Mouse (Mus musculus): ENCODE measurements around the gene Ap3m1. TPM values are rescaled to one million over a fixed set of nuclear protein-coding genes. Genes with fewer than 3 reads are reported as not detected.
"Not testable (repeated sequence)": the region's sequence is repeated elsewhere in the genome, so short reads cannot be mapped to it uniquely, and the experiment has no call there.

The Ap3m1 gene
- 99.9 and 101 TPM in 2 replicates for polyA plus RNA-seq (2016; fragmentation: Nextera tagmentation; extraction: Ambion mirVana)

DNA sequence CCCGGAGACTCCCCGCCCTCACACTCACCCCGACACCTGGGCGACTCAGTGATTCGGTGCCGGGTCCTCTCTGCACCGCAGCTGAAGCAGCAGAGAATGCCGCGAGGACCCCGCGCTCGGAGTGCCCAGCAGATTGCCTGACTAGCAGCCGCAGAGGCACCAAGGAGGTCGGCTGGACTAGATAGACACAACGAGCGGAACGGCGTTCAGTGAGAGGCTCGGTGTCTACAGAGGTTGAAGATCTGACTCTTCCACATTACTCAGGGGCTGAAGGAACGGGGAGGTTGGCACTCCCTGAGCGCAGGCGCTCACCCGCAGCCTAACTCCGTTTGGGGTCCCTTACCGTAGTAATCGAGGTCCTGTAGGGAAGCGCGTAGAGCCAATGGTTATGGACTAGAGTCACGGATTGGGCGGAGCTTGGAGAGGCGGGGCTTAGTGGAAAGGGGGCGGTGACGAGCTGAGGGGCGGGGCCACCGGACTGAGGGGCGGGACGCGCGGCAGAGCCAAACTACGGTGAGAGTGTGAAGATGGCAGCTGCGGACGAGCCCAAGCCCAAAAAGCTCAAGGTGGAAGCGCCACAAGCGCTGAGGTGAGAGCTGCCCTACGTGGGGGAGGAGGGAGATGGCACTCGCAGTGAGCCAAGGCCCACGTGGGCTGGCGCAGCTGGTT is at the start of gene Ap3m1, which contains the start of gene Adk:
Gene Ap3m1, minus strand, starts transcription at position 397 of the 669 bp plus-strand sequence.
Gene Adk, plus strand, starts transcription at position 463 of the 669 bp plus-strand sequence.
- DNase-seq (ENCODE audit: extremely low spot score, low spot score): peak; percentile 97
- H3K27ac ChIP-seq: peak within 1 kb of the TSS; percentile 98
- H3K4me3 ChIP-seq: peak within 1 kb of the TSS; percentile 92
- no peaks in the 10 kb centered on the region for H3K27me3 ChIP-seq (ENCODE audit: poor library complexity, severe bottlenecking)
- H3K9me3 ChIP-seq: peaks cover 2% of the 10 kb centered on the region; the same call in 1 of the 2 replicates
- peaks cover 24% of the 10 kb centered on the region for H3K36me3 ChIP-seq (replicated peaks)
- peaks cover 23% of the 10 kb centered on the region for H3K4me1 ChIP-seq
- WGBS: under 1% methylated on average over 48 of the region's 48 CpGs

GRCm38 (mm10) chr14:21101562-21101961 is 49.3 kb upstream of the Ap3m1 start:
- peaks cover 8% of the 10 kb centered on the region for H3K4me1 ChIP-seq
- H3K4me3 ChIP-seq: no peak overlapping the region
- no peak for DNase-seq (ENCODE audit: extremely low spot score, low spot score)
- 78% methylated on average over 7 of the region's 7 CpGs for WGBS
- no peaks in the 10 kb centered on the region for H3K27me3 ChIP-seq (ENCODE audit: poor library complexity, severe bottlenecking)
- 0 out of 2 replicates have a peak, but pooled peaks cover 2% of the 10 kb centered on the region for H3K36me3 ChIP-seq (replicated peaks)
- H3K9me3 ChIP-seq: no peaks in the 10 kb centered on the region
- H3K27ac ChIP-seq: no peak overlapping the region

GRCm38 (mm10) chr14:21100876-21101275 is 48.6 kb upstream of the Ap3m1 start:
- no peaks in the 10 kb centered on the region for H3K9me3 ChIP-seq
- H3K27ac ChIP-seq: no peak overlapping the region
- H3K4me1 ChIP-seq: peaks cover 8% of the 10 kb centered on the region
- no peak overlapping the region for H3K4me3 ChIP-seq
- 0 out of 2 replicates have a peak, but pooled peaks cover 2% of the 10 kb centered on the region for H3K36me3 ChIP-seq (replicated peaks)
- DNase-seq (ENCODE audit: extremely low spot score, low spot score): no peak
- 90% methylated on average over 2 of the region's 2 CpGs for WGBS
- no peaks in the 10 kb centered on the region for H3K27me3 ChIP-seq (ENCODE audit: poor library complexity, severe bottlenecking)

GRCm38 (mm10) chr14:21099371-21099770 is 47.1 kb upstream of the Ap3m1 start:
- WGBS: 70% methylated on average over 7 of the region's 7 CpGs
- peaks cover 8% of the 10 kb centered on the region for H3K4me1 ChIP-seq
- no peak for DNase-seq (ENCODE audit: extremely low spot score, low spot score)
- no peak overlapping the region for H3K27ac ChIP-seq
- H3K36me3 ChIP-seq (replicated peaks): peaks cover 1% of the 10 kb centered on the region; the same call in 1 of the 2 replicates
- H3K27me3 ChIP-seq (ENCODE audit: poor library complexity, severe bottlenecking): no peaks in the 10 kb centered on the region
- H3K4me3 ChIP-seq: no peak overlapping the region
- no peaks in the 10 kb centered on the region for H3K9me3 ChIP-seq

GRCm38 (mm10) chr14:21096689-21097088 is 44.4 kb upstream of the Ap3m1 start:
- Histone ChIP-seq H3K36me3 (replicated peaks) (peaks cover 20% of the 10 kb centered on the region), H3K9me3 (no peaks in the 10 kb centered on the region), H3K27me3 (ENCODE audit: poor library complexity, severe bottlenecking) (no peaks in the 10 kb centered on the region), H3K27ac (no peak overlapping the region), H3K4me1 (peaks cover 8% of the 10 kb centered on the region), H3K4me3 (no peak overlapping the region)
- 84% methylated on average over 4 of the region's 4 CpGs for WGBS
- no peak for DNase-seq (ENCODE audit: extremely low spot score, low spot score)

DNA sequence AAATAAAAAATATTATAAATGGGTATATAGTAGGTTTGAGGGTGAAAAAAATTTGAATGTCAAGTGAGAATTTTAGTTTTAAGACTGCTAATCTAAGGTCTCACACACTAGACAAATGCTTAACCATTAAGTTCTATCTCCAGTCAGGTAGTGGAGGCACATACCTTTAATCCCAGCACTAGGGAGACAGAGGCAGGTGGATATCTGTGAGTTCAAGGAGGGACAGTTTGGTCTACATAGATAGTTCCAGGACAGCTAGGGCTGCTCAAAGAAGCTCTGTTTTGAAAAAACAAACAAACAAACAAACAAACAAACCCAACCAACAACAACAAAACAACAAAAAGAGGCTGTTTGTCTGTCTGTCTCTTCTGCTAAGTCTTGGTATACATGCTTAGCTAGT is 44.0 kb upstream of the Ap3m1 start:
- no peak overlapping the region for H3K4me3 ChIP-seq

GRCm38 (mm10) chr14:21094161-21094560 is 41.9 kb upstream of the Ap3m1 start:
- not testable (repeated sequence) for DNase-seq (ENCODE audit: extremely low spot score, low spot score); H3K27me3 ChIP-seq (ENCODE audit: poor library complexity, severe bottlenecking); H3K4me3 ChIP-seq; H3K4me1 ChIP-seq; H3K27ac ChIP-seq; H3K9me3 ChIP-seq
- peaks cover 24% of the 10 kb centered on the region for H3K36me3 ChIP-seq (replicated peaks)

More for the DNA sequence above, 44.0 kb upstream of the Ap3m1 start:
- H3K27me3 ChIP-seq (ENCODE audit: poor library complexity, severe bottlenecking): no peaks in the 10 kb centered on the region
- no peak for DNase-seq (ENCODE audit: extremely low spot score, low spot score)
- H3K9me3 ChIP-seq: no peaks in the 10 kb centered on the region
- H3K4me1 ChIP-seq: peaks cover 8% of the 10 kb centered on the region
- H3K27ac ChIP-seq: no peak overlapping the region
- H3K36me3 ChIP-seq (replicated peaks): peaks cover 24% of the 10 kb centered on the region

DNA sequence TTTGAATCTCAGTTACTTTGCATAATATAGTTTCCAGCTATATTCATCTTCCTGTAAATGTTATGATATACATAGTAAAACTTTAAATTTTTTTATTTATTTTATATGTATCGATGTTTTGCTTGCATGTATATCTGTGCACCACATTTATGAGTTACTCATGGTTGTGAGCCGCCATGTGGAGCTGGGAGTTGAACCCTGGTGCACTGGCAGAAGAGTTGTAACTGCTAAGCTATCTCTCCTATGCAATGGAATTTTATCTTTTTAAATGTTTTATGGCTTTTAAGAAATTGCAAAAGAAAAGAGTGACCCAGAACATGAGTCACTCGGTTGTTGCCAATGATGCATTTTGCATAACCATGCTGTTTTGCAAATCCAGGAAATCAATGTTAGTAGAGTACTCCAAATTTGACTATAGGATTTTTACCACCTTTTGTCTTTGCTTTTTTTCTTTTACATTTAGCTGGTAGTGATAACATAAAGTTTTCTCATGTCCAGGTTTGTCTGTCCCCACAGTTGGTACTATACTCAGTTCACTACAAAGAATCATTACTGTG is 38.7 kb upstream of the Ap3m1 start:
- no peak for DNase-seq (ENCODE audit: extremely low spot score, low spot score)
- WGBS: 94% methylated on average over 3 of the region's 3 CpGs
- H3K27ac ChIP-seq: no peak overlapping the region
- H3K27me3 ChIP-seq (ENCODE audit: poor library complexity, severe bottlenecking): no peaks in the 10 kb centered on the region
- H3K36me3 ChIP-seq (replicated peaks): peaks cover 24% of the 10 kb centered on the region
- H3K4me3 ChIP-seq: no peak overlapping the region
- H3K4me1 ChIP-seq: peaks cover 23% of the 10 kb centered on the region
- no peaks in the 10 kb centered on the region for H3K9me3 ChIP-seq

DNA sequence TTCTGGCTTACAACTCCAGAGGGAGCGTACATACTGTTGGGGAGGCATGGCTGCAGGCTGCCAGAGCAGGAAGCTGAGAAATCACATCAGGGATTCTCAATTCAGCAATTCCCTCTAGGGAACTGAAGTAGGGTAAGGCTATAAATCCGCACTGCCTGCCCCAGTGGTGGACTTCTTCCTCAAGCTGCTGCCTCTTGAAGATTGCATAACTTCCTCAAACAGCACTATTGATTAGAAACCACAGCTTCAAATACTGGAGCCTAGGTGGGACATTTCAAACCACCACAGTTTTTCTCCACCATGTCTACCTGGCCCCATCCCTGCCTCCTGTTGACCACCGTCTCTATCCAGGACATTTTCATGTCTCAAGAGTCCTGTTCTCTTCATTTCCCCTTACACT is 38.1 kb upstream of the Ap3m1 start:
- H3K27me3 ChIP-seq (ENCODE audit: poor library complexity, severe bottlenecking): no peaks in the 10 kb centered on the region
- peaks cover 23% of the 10 kb centered on the region for H3K4me1 ChIP-seq
- 90% methylated on average over 3 of the region's 3 CpGs for WGBS

DNA sequence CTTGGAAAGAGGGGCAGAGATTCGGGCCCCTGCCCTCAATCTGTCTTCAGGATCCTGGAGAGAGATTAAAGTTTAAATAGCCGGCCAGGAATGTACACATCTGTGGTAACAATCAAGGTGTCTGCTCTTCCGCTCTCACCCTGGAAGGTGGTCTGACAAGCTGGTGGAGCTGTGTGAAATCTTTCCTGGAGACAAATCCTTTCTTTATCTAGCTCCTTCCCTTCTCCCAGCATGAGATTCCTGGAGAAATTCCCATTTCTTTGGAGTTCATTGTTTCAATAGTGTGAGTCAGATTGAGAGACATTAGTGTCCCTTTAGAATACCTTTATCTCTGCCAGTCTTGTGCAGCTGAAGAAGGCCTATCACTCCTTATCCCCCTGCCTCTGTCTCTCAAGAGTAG is 36.4 kb upstream of the Ap3m1 start:
- H3K36me3 ChIP-seq (replicated peaks): peaks cover 22% of the 10 kb centered on the region
- no peak overlapping the region for H3K4me3 ChIP-seq
- no peak for DNase-seq (ENCODE audit: extremely low spot score, low spot score)
- H3K27me3 ChIP-seq (ENCODE audit: poor library complexity, severe bottlenecking): no peaks in the 10 kb centered on the region
- H3K4me1 ChIP-seq: peaks cover 23% of the 10 kb centered on the region
- no peak overlapping the region for H3K27ac ChIP-seq
- no peaks in the 10 kb centered on the region for H3K9me3 ChIP-seq
- 39% methylated on average over 3 of the region's 3 CpGs for WGBS

More for the DNA sequence above, 38.1 kb upstream of the Ap3m1 start:
- no peak for DNase-seq (ENCODE audit: extremely low spot score, low spot score)
- H3K4me3 ChIP-seq: no peak overlapping the region
- H3K36me3 ChIP-seq (replicated peaks): peaks cover 24% of the 10 kb centered on the region
- no peak overlapping the region for H3K27ac ChIP-seq
- no peaks in the 10 kb centered on the region for H3K9me3 ChIP-seq

GRCm38 (mm10) chr14:21087390-21088060 is 35.2 kb upstream of the Ap3m1 start:
- peaks cover 23% of the 10 kb centered on the region for H3K4me1 ChIP-seq
- DNase-seq (ENCODE audit: extremely low spot score, low spot score): no peak
- no peaks in the 10 kb centered on the region for H3K27me3 ChIP-seq (ENCODE audit: poor library complexity, severe bottlenecking)
- H3K27ac ChIP-seq: peak overlapping the region; percentile 60
- H3K9me3 ChIP-seq: no peaks in the 10 kb centered on the region
- 65% methylated on average over 4 of the region's 4 CpGs for WGBS
- no peak overlapping the region for H3K4me3 ChIP-seq
- peaks cover 12% of the 10 kb centered on the region for H3K36me3 ChIP-seq (replicated peaks)

DNA sequence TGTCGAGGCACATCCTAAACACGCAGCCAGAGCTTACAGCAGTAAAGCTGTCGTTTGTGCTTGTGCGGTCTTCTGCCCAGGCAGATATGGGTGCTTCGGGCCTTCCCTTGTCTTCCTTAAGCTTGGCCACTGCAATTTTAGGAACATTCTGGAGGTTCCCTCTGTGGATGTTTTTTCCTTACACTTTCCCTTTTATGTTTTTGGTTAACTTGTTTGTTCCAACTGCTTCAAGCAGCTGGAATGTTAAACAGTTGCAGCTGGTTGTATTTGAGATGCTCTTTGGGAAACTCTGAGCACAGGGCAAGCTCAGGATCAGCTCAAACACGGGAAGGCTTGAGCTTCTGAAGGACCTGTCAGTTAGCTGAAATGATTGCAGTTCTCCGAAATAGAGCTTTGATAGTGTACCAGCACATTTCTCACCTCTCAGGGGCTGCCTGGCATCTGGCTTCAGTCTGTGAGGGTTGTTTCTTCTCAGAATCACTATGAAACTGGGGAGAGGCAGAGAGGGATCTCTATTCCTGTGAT is 34.6 kb upstream of the Ap3m1 start:
- DNase-seq (ENCODE audit: extremely low spot score, low spot score): no peak
- H3K4me3 ChIP-seq: no peak overlapping the region
- peak overlapping the region; percentile 67 for H3K27ac ChIP-seq

DNA sequence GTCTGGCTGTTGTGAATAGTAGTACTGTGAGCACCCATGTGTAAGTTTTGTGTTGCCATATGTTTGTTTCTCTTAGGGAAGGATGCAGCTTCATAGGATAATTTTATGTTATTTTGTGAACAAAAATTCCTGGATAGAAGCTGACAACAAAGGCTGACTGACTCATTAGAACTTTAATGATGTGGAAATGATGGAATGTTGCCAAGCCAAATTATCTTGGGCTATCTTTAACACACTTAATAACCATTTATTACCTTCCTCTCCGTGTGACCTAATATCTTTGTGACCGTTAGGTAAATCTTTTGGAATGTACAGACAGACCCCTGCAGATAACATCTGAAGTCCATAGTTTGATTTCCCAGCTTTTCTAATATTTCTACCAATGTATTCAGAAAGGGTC is 33.8 kb upstream of the Ap3m1 start:
- peaks cover 23% of the 10 kb centered on the region for H3K4me1 ChIP-seq
- DNase-seq (ENCODE audit: extremely low spot score, low spot score): no peak
- WGBS: 70% methylated on average over 2 of the region's 2 CpGs
- H3K27me3 ChIP-seq (ENCODE audit: poor library complexity, severe bottlenecking): no peaks in the 10 kb centered on the region
- no peak overlapping the region for H3K27ac ChIP-seq
- H3K36me3 ChIP-seq (replicated peaks): no peaks in the 10 kb centered on the region; the same call in none of the 2 replicates
- H3K9me3 ChIP-seq: no peaks in the 10 kb centered on the region
- no peak overlapping the region for H3K4me3 ChIP-seq

More for the DNA sequence above, 34.6 kb upstream of the Ap3m1 start:
- WGBS: 57% methylated on average over 7 of the region's 7 CpGs
- Histone ChIP-seq H3K36me3 (replicated peaks) (peaks cover 6% of the 10 kb centered on the region), H3K9me3 (no peaks in the 10 kb centered on the region), H3K27me3 (ENCODE audit: poor library complexity, severe bottlenecking) (no peaks in the 10 kb centered on the region), H3K4me1 (peaks cover 23% of the 10 kb centered on the region)

Measured in forebrain, embryonic 10.5 days (tissue).